Mouse (Mus musculus) bone marrow macrophage, adult 2 months (primary cell): Measurements from ENCODE around the gene Dab1.

Source experiments
- CTCF ChIP-seq: IDR thresholded peaks from 2 replicates; pipeline ENCODE4 v1.5.1; 2012; ENCODE audit warnings: low read depth, mild to moderate bottlenecking, low read length, moderate library complexity
- POLR2A ChIP-seq: IDR thresholded peaks from 2 replicates; pipeline ENCODE4 v1.6.1; 2012; ENCODE audit warnings: mild to moderate bottlenecking, low read depth, low read length, borderline replicate concordance

- no peak for TF ChIP-seq POLR2A
- no peak for TF ChIP-seq CTCF
These were observed 987.7 kb downstream of the Dab1 start for GRCm38 (mm10) chr4:104606881-104607280.
